Mouse (Mus musculus): ENCODE data around the gene Stum. TPM values are rescaled to one million over a fixed set of nuclear protein-coding genes. Genes with fewer than 3 reads are reported as not detected.

Gene Stum
- polyA plus RNA-seq, 1 experiment from 2014 or later: 0.12 TPM

- DNase-seq: no peak
- 45% methylated on average over 5 of the region's 5 CpGs for WGBS (ENCODE audit: insufficient replicate concordance)
- Histone ChIP-seq H3K9me3 (replicated peaks) (no peaks in the 10 kb centered on the region), H3K27ac (no peak overlapping the region), H3K4me1 (replicated peaks) (no peaks in the 10 kb centered on the region), H3K27me3 (peaks cover 14% of the 10 kb centered on the region), H3K4me3 (replicated peaks) (no peak overlapping the region), H3K36me3 (no peaks in the 10 kb centered on the region), H3K4me2 (no peak overlapping the region), H3K9ac (no peak overlapping the region)
- no peak for ATAC-seq (ENCODE audit: low read depth)
These were observed 22.6 kb downstream of the Stum start for GRCm38 (mm10) chr1:180460721-180461120.

DNA sequence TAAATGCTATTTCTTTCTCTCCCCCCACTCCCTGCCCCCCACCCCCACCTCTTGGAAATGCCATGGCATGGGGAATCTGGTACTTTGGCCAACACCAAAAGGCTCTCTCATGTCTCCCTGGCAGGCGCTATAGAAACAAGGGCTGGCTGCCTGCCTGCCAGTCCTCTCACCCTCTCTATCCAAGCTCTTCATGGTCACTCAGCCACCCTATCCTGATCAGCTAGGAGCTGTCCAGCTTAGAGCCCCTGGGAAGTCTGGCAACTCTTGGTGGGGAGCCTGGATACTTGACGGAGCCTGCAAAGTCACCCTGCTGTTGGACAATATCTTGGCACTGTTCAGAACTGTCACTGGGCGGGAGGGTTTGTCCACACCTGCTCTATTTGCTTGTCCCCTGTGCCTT lies 24.6 kb downstream of the Stum start:
- no peak overlapping the region for H3K9ac ChIP-seq
- H3K4me2 ChIP-seq: no peak overlapping the region
- H3K36me3 ChIP-seq: no peaks in the 10 kb centered on the region
- peaks cover 14% of the 10 kb centered on the region for H3K27me3 ChIP-seq
- no peaks in the 10 kb centered on the region for H3K9me3 ChIP-seq (replicated peaks)
- no peak overlapping the region for H3K27ac ChIP-seq
- ATAC-seq (ENCODE audit: low read depth) (no peak), DNase-seq (no peak)
- no peak overlapping the region for H3K4me3 ChIP-seq (replicated peaks)
- WGBS (ENCODE audit: insufficient replicate concordance): 35% methylated on average over 3 of the region's 3 CpGs
- no peaks in the 10 kb centered on the region for H3K4me1 ChIP-seq (replicated peaks)

DNA sequence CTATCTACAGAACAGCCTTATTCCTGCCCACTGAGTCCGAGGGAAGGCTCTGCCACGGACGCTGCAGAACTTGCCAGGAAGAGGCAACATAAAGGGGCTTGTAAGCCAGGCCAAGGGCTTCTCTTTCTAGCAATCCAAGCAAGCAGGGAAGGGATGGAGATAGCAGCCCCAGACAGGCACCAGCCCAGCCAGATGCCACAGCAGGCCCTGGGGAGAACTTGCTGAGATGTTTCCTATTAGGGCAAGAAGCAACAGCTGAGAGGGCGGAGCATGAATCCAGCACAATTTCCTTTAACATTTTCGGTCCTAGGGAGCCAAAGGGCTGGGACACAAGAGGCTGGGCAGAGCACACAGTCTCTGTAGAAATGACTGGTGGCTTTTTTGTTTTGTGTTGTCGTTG lies 25.0 kb downstream of the Stum start:
- H3K9ac ChIP-seq: no peak overlapping the region
- DNase-seq (no peak), ATAC-seq (ENCODE audit: low read depth) (no peak)
- no peak overlapping the region for H3K27ac ChIP-seq
- H3K4me3 ChIP-seq (replicated peaks): no peak overlapping the region
- H3K27me3 ChIP-seq: peaks cover 14% of the 10 kb centered on the region
- no peaks in the 10 kb centered on the region for H3K36me3 ChIP-seq
- H3K9me3 ChIP-seq (replicated peaks): no peaks in the 10 kb centered on the region
- no peak overlapping the region for H3K4me2 ChIP-seq
- no peaks in the 10 kb centered on the region for H3K4me1 ChIP-seq (replicated peaks)
- WGBS (ENCODE audit: insufficient replicate concordance): 46% methylated on average over 6 of the region's 6 CpGs

- no peaks in the 10 kb centered on the region for H3K9me3 ChIP-seq (replicated peaks)
- no peak overlapping the region for H3K4me2 ChIP-seq
- H3K36me3 ChIP-seq: no peaks in the 10 kb centered on the region
- no peak overlapping the region for H3K27ac ChIP-seq
- H3K27me3 ChIP-seq: 0 out of 2 replicates have a peak, but pooled peaks cover 4% of the 10 kb centered on the region
- no peak overlapping the region for H3K9ac ChIP-seq
- 35% methylated on average over 2 of the region's 2 CpGs for WGBS (ENCODE audit: insufficient replicate concordance)
- DNase-seq (no peak), ATAC-seq (ENCODE audit: low read depth) (no peak)
- H3K4me1 ChIP-seq (replicated peaks): no peaks in the 10 kb centered on the region
- H3K4me3 ChIP-seq (replicated peaks): no peak overlapping the region
These were observed 33.7 kb downstream of the Stum start for GRCm38 (mm10) chr1:180449641-180450040.

- no peak overlapping the region for H3K4me3 ChIP-seq (replicated peaks)
- ATAC-seq (ENCODE audit: low read depth) (no peak), DNase-seq (no peak)
- no peak overlapping the region for H3K9ac ChIP-seq
- no peak overlapping the region for H3K27ac ChIP-seq
- H3K9me3 ChIP-seq (replicated peaks): no peaks in the 10 kb centered on the region
- H3K27me3 ChIP-seq: peaks cover 13% of the 10 kb centered on the region; the same call in 1 of the 2 replicates
- H3K4me1 ChIP-seq (replicated peaks): no peaks in the 10 kb centered on the region
- H3K4me2 ChIP-seq: no peak overlapping the region
- no peaks in the 10 kb centered on the region for H3K36me3 ChIP-seq
- 55% methylated on average over 3 of the region's 3 CpGs for WGBS (ENCODE audit: insufficient replicate concordance)
These were observed 38.9 kb downstream of the Stum start for GRCm38 (mm10) chr1:180444411-180444810.

DNA sequence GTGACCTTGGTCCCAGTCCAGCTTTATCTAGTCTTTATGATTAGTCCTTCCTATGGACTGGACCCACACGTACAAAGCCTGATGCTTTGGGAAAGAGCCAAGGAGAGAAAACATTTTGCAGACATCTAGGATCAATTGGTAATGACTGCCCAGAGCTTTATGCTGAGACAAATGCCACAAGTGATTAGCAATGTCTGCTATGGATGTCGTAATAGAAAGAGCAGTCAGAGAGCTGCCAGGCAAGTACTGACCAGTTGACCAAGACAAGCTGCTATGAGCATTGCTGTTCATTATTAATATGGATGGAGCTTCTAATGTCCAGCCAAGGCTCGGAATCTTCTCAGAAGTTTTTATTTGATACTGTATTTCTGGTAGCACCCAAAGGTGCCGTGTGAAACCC lies 43.8 kb downstream of the Stum start:
- no peak overlapping the region for H3K4me2 ChIP-seq
- H3K27ac ChIP-seq: no peak overlapping the region
- peaks cover 16% of the 10 kb centered on the region for H3K27me3 ChIP-seq
- no peak for DNase-seq
- H3K4me1 ChIP-seq (replicated peaks): no peaks in the 10 kb centered on the region
- WGBS (ENCODE audit: insufficient replicate concordance): 53% methylated on average over 4 of the region's 4 CpGs
- H3K4me3 ChIP-seq (replicated peaks): no peak overlapping the region
- ATAC-seq (ENCODE audit: low read depth): no peak
- no peaks in the 10 kb centered on the region for H3K36me3 ChIP-seq
- H3K9me3 ChIP-seq (replicated peaks): no peaks in the 10 kb centered on the region
- H3K9ac ChIP-seq: no peak overlapping the region

- WGBS (ENCODE audit: insufficient replicate concordance): 18% methylated on average over 9 of the region's 9 CpGs
- DNase-seq: no peak
- ATAC-seq (ENCODE audit: low read depth): no peak
- Histone ChIP-seq H3K4me1 (replicated peaks) (peaks cover 7% of the 10 kb centered on the region), H3K27me3 (peaks cover 41% of the 10 kb centered on the region), H3K4me3 (replicated peaks) (no peak overlapping the region), H3K4me2 (no peak overlapping the region), H3K9ac (no peak overlapping the region), H3K36me3 (no peaks in the 10 kb centered on the region), H3K27ac (no peak overlapping the region), H3K9me3 (replicated peaks) (no peaks in the 10 kb centered on the region)
These were observed 48.4 kb downstream of the Stum start for GRCm38 (mm10) chr1:180434925-180435324.

GRCm38 (mm10) chr1:180433796-180434566 lies 49.3 kb downstream of the Stum start:
- Histone ChIP-seq H3K4me1 (replicated peaks) (peaks cover 11% of the 10 kb centered on the region), H3K4me2 (no peak overlapping the region), H3K27me3 (peaks cover 41% of the 10 kb centered on the region), H3K4me3 (replicated peaks) (no peak overlapping the region), H3K27ac (no peak overlapping the region), H3K36me3 (no peaks in the 10 kb centered on the region), H3K9ac (no peak overlapping the region), H3K9me3 (replicated peaks) (no peaks in the 10 kb centered on the region)
- DNase-seq: no peak
- 0 out of 2 replicates have a peak, but pooled peaks have one; percentile 44 for ATAC-seq (ENCODE audit: low read depth)
- 16% methylated on average over 7 of the region's 7 CpGs for WGBS (ENCODE audit: insufficient replicate concordance)

GRCm38 (mm10) chr1:180433098-180433538 lies 50.2 kb downstream of the Stum start:
- Histone ChIP-seq H3K27me3 (peaks cover 41% of the 10 kb centered on the region), H3K27ac (no peak overlapping the region), H3K4me1 (replicated peaks) (peaks cover 12% of the 10 kb centered on the region), H3K9ac (no peak overlapping the region), H3K4me2 (peak overlapping the region; percentile 10; the same call in 1 of the 2 replicates), H3K9me3 (replicated peaks) (no peaks in the 10 kb centered on the region), H3K36me3 (no peaks in the 10 kb centered on the region), H3K4me3 (replicated peaks) (no peak overlapping the region)
- ATAC-seq (ENCODE audit: low read depth) (no peak), DNase-seq (no peak)
- WGBS (ENCODE audit: insufficient replicate concordance): 6% methylated on average over 16 of the region's 16 CpGs

DNA sequence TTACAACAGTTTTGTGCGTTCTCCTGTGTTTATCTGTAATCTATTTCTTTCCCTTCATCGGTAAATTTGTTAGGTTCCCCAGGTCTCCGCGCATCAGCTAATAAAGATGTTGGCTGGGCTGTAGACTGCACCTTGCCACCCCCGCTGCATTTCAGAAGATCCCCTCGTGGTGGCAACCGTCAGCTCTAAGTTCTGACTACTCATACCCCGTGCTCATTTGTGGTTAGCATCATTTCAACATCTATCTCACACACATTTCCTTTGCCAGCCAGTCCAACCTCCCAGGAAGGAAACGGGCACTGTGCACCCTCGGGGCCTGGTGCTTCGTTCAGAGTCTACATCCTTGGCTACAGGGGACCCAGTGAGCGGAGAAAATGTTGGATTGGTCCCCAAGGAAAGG lies 51.5 kb downstream of the Stum start:
- no peak overlapping the region for H3K4me3 ChIP-seq (replicated peaks)
- DNase-seq: peak; percentile 12
- ATAC-seq (ENCODE audit: low read depth): peak; percentile 52; the same call in 1 of the 2 replicates
- no peak overlapping the region for H3K27ac ChIP-seq
- H3K9ac ChIP-seq: no peak overlapping the region
- H3K9me3 ChIP-seq (replicated peaks): no peaks in the 10 kb centered on the region
- peaks cover 41% of the 10 kb centered on the region for H3K27me3 ChIP-seq
- WGBS (ENCODE audit: insufficient replicate concordance): 15% methylated on average over 12 of the region's 12 CpGs
- H3K4me2 ChIP-seq: no peak overlapping the region
- peaks cover 21% of the 10 kb centered on the region for H3K4me1 ChIP-seq (replicated peaks)
- no peaks in the 10 kb centered on the region for H3K36me3 ChIP-seq

- 11% methylated on average over 5 of the region's 5 CpGs for WGBS (ENCODE audit: insufficient replicate concordance)
- Histone ChIP-seq H3K4me3 (replicated peaks) (no peak overlapping the region), H3K9me3 (replicated peaks) (no peaks in the 10 kb centered on the region), H3K4me2 (no peak overlapping the region), H3K27me3 (peaks cover 38% of the 10 kb centered on the region), H3K4me1 (replicated peaks) (peaks cover 21% of the 10 kb centered on the region), H3K9ac (no peak overlapping the region), H3K27ac (no peak overlapping the region), H3K36me3 (no peaks in the 10 kb centered on the region)
- no peak for ATAC-seq (ENCODE audit: low read depth)
- no peak for DNase-seq
These were observed 53.5 kb downstream of the Stum start for GRCm38 (mm10) chr1:180429819-180430218.

DNA sequence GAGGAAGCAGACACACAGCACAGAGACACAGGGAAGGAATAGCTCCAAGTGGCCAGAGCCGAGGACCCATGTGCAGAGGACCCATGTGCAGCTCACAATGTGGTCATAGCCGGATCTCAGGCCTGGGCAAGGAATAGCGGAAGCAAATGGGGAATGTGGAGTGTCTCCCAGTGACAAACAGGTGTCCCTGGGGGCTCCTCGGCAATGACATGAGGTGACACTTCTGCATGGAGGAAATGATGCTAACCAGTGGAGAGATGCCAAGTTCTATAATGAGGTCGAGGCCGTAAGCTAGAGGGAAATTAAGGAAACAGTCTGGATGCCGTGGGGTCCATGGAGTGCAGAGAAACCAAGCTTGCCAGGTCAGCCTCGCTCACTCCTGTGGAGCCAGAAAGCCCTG lies 54.4 kb downstream of the Stum start:
- H3K4me2 ChIP-seq: no peak overlapping the region
- no peak overlapping the region for H3K9ac ChIP-seq
- 70% methylated on average over 8 of the region's 8 CpGs for WGBS (ENCODE audit: insufficient replicate concordance)
- no peaks in the 10 kb centered on the region for H3K36me3 ChIP-seq
- H3K4me3 ChIP-seq (replicated peaks): no peak overlapping the region
- H3K27ac ChIP-seq: no peak overlapping the region
- H3K27me3 ChIP-seq: peaks cover 30% of the 10 kb centered on the region
- DNase-seq (no peak), ATAC-seq (ENCODE audit: low read depth) (no peak)
- peaks cover 21% of the 10 kb centered on the region for H3K4me1 ChIP-seq (replicated peaks)
- H3K9me3 ChIP-seq (replicated peaks): no peaks in the 10 kb centered on the region
